Mouse (Mus musculus) liver (tissue): ENCODE results near the gene Tpm4.
A peak's percentile ranks its signal among the peaks of the same experiment; 100 is the strongest.

Experiments
- DNase-seq: peaks from one replicate; pipeline ENCODE4 v3.0.0-alpha.2; 2020; ENCODE audit warnings: mixed read lengths

Gene Tpm4

DNA sequence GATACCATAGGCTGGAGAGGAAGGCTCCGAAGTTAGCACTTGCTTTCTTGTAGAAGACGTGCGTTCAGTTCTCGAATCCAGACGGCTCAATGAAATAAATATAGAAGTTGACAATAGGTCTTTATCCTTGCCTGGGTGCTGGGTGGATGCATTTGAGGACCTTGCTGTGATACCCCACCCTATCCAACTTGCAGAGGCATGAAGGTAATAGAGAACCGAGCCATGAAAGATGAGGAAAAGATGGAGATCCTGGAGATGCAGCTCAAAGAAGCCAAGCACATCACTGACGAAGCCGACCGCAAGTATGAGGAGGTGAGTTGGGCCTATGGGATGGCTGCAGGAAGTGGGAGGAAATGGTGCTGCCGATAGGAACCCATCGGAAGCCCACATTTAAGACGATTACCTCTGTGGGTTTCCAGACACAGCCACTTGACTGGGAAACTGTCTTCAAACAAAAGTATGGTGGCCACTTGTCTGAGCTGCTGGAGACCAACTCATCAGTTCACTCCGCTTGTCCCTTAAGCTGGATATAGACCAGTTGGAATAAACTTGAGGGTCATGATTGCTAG lies 8.6 kb downstream of the Tpm4 start:
- DNase-seq = no peak

DNA sequence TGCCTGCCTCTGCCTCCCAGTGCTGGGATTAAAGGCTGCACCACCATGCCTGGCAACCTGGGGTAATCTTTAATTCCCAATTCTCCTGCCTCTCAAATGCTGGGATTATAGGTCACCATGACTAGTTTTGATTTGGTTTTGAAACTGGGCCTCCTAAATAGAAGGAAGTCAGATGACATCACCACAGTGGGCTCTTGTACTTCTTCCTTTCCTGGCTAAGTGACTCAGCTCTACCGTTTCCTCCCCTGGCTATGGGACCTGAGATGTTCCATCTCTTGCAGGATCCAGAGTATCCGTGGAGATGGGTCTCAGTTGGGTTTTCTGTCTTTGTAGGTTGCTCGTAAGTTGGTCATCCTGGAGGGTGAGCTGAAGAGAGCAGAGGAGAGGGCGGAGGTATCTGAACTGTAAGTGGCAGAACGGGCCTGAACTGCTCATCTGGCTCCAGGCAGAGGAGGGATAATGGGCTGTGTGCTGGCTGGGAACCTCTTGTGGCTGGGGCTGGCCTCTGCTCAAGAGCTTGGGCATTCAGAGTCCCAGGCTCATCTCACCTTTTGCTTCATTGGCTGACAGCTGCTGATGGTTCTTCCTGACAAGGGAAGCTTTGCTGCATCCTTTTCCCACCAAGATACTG lies 9.7 kb downstream of the Tpm4 start:
- no peak for DNase-seq

DNA sequence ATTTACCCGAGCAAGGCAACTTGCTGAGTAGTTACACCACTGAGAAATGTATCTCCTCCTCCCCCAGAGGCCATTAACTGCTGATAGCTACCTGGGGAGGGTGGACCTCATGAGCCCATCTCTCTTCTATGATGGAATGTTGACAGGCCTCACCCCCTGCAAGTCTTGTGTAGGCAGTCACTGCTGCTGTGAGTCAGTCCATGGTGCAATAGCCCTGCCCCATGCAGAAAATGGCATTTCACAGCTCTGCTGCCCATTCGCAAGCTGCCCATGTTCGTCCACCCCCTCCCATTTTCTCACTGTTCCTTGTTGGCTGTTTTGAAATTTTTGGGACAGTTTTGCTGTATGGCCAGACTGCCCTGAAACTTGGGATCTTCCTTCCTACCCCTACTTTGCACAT lies 10.7 kb downstream of the Tpm4 start:
- no peak for DNase-seq

DNA sequence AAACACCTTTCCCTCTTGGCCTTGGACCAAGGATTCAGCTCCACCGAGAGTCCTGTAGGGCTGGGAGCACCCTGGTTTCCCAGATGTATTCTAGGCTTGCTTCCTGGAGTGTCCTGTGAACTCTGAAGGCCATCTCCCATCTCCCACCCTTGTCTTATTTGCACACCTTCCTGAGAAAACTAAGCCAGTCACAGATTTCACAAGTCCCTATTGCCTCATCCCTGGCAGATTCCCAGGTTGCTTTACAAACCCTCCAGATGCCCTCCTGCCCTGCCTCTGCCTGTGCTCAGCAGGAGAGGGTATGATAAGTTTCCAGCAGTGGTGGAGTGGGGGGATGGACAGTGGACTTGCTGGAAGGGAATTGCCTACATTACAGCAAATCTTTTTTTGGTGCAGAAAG lies 11.3 kb downstream of the Tpm4 start:
- no peak for DNase-seq

DNA sequence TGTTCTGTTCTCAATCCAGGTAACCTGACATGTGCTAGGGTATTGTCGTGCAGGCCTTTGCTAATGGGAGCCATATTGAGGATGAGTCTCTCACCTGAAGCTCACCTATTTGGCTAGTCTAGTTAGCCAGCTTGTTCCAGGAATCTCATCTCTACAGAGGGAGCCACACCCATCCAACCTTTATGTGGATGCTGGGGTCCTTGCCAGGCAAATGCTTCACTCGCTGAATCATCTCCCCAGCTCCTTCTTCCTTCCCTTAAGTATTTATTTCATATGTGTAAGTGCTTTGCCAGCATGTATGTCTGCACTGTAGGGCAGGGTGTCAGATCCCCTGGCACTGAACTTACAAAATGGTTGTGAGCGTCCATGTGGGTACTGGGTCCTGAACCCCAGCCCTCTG lies 11.8 kb downstream of the Tpm4 start:
- DNase-seq = no peak

DNA sequence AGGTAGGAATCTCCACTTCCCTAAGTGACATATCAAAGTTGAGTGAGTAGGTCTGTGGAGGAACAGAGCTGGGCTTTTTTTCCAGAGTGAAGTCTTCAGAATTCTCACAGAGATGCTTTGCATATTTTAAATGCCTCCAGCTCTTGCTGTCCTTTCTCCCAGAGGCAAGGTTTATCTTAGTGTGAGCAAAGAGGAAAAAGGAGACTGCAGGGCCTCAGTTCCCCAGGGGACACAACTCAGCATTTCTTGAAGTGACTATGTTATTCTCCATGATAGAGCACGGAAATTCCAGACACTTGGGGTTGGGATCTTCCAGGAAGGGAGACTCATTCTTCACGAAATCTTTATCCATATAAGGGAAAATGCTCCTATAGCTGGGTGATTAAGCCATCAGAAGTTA lies 12.5 kb downstream of the Tpm4 start:
- DNase-seq = no peak

DNA sequence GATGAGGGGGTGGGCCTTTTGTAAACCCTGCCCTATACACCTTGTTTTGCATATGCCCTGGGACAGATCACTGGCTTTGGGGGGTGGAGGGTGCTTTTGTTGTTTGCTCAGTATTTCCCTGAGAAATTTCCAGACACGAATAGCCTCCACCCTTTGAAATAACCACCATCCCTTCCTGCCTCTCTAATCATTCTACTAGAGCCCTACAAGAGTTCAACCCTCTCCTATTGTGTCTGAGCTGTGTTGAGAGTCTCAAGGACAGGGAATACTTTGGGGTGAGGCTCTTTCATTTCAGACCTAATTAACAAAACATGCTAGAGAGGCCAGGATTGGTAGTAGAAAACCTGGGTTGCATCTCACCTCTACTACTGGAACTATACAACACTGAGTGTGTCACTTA lies 14.3 kb downstream of the Tpm4 start:
- no peak for DNase-seq

DNA sequence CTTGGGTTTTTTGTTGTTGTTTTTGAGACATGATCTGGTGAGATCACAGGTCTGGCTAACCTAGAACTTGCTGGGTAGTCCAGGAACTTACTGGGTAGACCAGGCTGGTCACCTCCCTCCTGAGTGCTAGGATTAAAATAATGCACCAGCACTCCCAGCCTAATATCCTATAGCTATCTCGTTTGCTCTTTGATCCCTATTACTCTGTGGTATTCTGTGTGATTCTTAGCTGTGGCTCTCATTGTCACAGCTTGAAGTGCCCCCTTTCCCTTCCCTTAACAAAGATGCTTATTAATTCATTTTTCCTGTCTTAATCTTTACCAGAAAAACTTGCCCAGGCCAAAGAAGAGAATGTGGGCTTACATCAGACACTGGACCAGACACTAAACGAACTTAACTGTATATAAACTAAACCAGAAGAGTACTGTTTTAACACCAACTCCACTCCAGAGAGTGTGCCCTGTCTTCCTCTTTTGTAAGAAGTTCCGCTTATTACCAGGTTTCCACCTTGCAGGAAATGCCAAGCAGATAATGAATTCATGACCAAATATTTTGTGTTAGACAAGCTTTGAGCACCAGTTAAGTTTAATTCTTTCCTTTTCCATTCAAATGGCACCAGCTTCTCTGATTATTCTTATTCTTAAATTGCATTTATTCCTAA lies 16.8 kb downstream of the Tpm4 start:
- no peak for DNase-seq

DNA sequence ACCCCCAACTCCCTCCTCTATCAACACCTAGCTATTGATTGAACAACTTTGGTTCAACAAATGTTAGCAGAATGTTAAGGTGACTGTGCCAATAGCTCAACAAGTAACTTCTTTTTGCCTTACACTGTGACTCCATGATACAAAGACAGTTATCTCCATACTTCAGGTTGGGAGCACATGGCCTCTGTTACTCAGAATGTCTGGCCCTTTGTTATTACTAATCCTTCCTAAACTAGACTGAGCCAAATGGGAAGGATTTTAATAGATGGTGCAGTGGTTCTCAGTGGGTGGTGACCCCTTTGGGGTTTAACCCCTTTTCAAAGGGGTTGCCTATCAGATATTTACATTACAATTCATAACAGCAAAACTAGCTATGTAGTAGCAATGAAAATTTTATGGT lies 18.6 kb downstream of the Tpm4 start:
- DNase-seq = no peak

DNA sequence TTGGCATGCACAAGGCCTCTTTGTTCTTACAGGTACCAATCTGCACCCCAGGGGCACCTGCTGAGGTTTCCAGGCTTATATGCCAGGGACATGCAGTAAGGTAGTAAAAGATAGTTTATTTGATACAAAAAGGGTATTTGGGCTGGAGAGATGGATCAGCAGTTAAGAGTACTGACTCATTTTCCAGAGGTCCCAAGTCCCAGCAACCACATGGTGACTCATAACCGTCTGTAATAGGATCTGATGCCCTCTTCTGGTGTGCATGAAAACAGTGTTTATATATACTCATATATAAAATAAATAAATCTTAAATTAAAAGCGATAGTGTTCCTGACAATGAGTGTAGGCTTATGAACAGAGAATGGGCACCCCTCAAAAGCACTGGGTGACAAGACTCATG lies 23.3 kb downstream of the Tpm4 start:
- no peak for DNase-seq

DNA sequence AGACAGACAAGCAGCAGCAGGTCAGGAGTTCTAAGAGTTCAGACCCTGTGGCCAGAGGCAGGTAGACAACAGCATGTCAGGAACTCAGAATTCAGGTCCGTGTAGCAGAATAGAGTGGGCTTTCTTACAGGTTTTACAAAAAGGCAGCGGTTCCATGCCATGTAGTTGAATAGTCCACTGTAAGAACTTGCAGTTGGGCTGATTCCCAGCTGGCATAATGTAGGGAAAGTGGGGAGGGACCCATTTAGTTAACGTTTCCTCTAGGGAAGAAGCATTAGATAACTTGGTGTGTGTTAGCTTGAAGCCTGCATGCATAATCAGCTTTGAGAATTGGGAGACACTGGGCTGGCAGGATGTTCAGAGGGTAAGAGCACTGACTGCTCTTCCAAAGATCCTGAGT lies 24.0 kb downstream of the Tpm4 start:
- DNase-seq = no peak

DNA sequence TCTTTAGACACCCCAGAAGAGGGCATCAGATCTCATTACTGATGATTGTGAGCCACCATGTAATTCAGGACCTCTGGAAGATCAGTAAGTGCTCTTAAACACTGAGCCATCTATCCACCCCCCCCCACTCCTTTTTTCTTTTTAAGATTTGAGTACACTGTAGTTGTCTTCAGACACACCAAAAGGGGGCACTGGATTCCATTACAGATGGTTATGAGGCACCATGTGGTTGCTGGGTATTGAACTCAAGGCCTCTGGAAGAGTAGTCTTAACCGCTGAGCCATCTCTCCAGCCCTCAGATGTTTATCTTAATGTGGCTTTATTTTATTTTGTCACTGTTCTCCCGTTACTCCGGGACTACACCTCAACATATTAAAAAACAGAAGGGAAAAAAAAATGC lies 25.2 kb downstream of the Tpm4 start:
- DNase-seq = no peak

DNA sequence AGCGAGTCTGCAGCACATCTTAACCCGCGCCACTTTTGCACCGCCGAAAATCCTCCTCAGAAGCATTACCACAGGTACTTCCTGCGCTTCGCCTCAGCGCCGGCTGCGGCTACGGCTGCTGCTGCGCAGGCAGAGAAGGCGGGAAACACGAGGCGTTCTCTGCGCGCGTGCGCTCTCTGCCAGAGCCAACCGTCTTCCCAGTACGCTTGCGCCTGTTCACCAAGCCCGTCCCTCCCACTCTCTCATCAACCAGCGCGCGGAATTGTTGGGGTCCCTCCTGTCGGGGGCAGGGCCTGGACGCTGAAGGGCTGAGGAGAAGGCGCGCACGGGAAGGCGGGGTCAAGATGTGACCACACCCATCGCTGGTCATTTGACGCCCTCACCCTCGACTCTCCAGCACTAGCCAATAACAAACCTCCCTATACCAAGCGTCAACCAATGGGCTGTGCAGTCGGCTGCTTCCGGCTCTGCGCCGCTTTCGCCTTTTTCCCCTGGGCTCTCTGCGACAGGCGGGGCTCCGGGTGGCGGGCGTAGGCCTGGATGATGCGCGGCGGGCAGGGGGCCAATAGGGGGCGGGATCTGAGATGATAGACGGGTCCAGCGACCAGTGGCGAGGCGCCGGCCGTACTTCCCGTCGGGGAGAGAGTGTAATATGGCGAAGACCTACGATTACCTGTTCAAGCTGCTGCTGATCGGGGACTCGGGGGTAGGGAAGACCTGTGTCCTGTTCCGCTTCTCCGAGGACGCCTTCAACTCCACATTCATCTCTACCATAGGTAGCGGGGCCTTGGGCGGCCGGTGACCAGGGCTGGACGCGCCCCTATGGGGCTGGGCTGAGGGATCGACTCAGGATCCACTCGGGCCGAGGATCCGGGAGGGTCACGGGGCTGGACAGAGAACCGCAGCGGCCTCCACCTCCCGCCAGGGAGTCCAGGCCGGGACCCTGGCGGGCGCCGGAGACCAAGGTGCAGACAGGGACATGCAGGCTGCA lies 26.2 kb downstream of the Tpm4 start, which contains the start of gene Rab8a:
Gene Rab8a, plus strand, starts transcription at position 494 of the 991 bp plus-strand sequence.
- DNase-seq = peak; percentile 99

DNA sequence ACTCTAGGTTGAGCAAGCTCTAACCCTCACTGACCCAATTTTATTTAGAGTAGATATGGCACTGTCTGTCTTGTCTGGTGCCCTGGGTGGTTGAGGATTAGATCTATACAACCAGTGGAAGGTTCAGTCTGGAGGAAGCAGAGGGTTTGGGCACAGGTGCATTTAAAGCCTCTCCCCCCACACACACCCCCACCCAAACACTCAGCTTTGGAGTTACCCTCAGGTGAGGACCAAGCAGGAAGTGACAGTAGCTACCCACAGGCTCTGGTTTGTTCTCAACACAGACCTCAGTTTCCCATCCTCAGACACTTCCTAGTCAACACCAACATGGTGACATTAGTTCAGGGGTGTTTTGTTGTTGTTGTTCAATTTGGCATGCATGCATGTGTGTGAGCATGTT lies 28.0 kb downstream of the Tpm4 start:
- no peak for DNase-seq

DNA sequence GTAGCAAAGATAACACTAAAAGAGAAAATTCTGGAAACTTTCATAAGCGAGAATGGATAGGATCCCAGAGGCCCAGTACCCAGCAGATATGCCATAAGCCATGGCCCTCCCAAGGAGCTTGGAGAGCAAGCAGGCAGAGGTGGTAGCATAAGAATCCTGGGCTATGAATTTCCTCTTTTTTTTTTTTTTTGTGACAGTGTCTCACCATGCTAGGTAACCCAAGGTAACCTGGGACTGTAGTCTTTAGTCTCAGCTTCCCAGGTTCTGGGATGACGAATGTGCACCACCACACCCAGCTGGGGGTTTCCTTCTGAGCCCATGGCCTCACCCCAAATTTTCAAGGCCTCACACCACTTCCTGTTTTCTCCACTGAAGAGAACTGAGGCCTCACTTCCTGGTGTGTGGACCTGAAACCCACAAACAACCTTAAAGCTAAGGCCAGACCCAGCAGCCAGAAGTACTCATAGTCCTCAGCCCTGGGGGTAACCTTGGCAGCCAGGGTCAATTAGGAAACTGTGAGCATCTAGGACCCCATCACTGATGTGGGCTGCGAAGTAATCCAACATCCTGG lies 34.4 kb downstream of the Tpm4 start:
- DNase-seq = no peak

DNA sequence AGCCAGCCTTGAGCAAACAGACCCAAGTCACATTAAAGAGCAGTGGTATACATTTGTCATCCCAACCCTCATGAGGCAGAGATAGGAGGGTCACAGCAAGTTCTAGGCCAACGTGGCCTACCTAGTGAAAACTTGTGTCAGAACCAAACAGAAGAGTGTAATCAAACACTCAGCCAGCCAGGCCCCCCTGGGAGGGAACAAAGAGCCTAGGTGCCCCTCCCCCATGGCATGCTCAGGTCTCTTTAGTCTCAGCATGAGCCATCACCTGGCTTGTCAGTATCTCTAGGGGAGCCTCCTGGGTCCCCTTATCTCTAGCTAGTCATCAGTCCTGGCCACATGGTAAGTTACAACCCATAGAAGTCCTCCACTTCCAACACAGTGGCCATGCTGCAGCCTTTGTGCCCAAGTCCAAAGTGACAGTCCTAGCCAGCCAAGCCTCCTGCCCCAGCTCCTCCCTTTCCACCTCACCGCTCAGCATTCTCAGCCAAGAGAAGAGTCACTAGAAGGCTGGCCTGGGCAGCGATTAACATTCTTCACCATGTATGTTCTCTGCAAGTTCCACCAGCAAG lies 35.0 kb downstream of the Tpm4 start:
- DNase-seq = peak; percentile 16

DNA sequence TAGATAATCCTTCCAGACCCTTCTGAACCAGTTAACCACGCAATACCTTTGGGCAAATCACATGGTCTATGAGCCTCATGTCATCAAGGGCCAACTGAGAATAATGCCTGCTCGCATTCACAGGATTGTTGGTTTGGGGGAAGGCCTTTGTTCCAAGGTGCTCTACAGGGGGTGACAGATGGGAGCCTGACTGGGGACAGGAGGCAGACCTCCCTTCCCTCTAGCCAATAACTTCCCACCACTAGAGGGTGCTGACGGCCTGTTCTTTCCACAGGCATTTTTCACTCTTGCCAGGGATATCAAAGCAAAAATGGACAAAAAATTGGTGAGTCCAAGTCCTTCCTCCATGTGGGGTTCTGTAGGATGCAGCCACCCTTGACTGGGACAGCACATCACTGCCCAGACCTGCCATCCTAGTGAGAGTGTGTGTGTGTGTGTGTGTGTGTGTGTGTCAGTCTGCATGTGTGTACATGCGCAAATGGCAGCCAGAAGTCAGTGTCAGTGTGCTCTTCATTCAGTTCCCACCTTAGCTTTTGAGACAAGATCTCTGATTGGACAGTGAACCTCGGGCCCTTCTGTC lies 42.7 kb downstream of the Tpm4 start:
- DNase-seq = peak; percentile 66

DNA sequence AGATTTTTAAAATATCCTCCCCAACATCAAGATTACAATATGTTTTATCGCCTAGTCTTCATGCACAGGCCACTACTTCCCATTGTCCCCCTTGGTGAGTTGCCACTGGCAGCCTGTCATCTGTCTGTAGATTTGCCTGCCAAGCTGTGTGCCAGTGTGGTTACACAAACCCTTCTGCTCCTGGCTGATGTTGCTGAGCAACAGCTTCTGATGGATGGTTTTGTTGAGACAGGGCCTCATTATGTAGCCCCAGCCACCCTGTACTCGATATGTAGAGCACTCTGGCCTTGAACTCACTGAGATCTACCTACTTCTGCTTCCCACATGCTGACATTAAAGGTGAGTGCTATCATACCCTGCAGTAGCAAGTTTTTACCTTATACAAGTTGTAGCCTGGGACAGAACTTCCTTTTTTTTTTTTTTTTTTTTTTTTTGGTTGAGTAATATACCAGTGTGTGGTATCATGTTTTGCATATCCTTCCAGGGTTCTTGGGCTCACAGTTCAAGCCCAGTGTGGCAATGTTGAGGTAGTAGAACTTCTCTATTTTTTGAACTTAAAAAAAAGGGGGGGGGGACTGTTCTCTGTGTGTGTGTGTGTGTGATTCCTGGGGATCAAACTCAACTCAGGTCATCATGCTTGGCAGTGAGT lies 48.9 kb downstream of the Tpm4 start:
- DNase-seq = no peak

DNA sequence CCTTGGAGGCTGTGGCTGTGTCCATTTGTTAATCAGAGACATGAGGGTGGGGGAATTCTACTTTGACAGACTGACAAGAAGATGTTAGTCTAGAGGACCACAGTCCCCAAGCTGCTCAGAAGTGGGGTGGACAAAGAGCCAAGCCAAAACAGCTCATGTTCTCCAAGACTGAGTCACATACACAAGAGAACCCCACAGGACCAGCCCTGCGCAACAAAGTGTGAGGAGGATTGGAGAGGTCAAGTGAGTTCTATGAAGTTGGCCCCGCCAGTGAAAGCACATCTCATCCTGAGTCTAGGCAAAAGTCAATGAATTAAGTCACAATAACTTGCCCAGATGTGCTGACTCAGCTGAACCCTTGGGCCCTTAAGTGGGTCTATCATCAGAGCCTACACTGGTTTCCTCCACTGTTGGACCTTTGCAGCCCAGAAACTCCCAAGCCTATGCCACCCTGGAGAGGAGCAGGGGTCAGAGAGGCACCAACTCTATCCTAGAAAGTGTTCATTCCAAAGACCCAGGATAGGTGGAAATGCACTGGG lies 53.1 kb downstream of the Tpm4 start:
- no peak for DNase-seq

DNA sequence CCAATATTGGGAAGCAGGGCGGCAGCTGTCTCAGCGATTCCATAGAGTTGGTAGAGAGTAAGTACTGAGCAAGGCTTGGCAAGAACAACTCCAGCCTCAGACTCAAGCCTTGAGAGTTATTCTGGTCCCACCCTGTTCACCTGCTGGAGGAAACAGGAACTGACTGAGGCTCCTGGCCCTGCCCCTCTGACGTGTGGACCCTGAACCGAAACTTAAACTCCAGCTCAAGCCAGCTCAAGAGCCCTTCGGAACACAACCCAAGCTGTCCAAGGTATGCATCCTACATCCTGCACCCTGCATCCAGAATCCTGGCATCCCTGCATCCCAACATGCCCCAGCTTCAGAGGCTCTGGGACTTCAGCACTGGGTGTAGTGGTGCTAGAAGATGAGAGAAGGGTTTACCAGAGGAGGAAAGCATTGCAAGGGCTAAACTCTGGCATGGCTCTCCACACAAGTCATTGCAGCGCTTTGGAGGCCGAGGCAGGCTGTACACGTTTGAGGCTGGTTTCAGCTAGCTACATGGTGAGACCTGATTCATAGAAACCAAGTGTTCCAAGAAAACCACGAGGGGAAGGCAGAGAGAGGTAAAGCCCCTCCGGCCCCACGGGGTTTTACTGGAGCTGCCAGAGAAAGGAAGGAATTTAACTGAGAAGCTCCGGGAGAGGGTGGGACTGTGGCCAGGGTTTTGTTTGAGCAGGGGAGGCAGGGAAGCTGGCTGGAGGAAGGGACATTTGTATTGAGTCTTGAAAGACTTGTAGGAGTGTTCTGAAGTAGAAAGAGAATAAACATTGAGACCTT lies 54.8 kb downstream of the Tpm4 start, which contains the start of gene Hsh2d:
Gene Hsh2d, plus strand, starts transcription at position 222 of the 798 bp plus-strand sequence.
- DNase-seq = no peak

DNA sequence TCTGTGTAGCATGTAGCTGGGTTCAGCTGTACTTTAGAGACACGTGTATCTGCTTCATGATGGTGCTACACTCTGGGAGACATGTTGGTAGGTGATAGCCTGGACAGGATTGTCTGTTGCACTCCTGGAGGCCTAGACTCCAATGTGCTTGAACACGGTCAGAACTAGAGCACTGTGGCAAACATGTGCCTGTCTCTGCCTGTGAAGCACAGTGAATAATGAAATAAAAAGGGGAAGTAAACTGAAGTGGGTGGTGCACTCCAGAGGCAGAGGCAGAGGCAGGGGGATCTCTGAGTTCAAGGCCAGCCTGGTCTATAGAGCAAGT lies 55.4 kb downstream of the Tpm4 start:
- DNase-seq = no peak
